Mouse (Mus musculus) hindlimb bud, embryonic 11.5 days (tissue): ENCODE measurements around the gene BC052040.

Source experiments
- DNase-seq: peaks from one replicate; pipeline ENCODE4 v3.0.0-alpha.2; 2012; ENCODE audit warnings: low read depth, low spot score; ENCODE audit errors: extremely low spot score

The BC052040 gene

DNA sequence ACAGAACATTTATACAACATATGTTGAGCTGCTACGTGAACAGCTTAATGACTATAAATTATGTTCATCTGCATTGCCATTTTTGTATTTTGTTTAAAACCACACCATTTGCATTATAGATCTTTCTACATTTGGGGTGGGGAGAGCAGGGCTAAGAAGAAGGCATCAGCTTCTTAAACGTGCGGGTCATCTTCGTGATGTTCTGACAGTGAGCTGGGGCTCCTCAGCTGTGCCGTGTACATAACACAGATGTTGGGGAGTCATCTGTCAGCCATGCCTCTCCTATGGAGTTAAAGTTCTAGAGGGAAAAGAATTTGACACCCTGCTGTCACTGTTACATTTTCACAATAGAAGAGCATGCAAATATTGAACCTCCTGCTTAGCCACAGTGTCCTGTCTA lies 19.2 kb downstream of the BC052040 start:
- DNase-seq = no peak

- DNase-seq = no peak
Observed at GRCm38 (mm10) chr2:115601280-115601679, 19.8 kb downstream of the BC052040 start.

DNA sequence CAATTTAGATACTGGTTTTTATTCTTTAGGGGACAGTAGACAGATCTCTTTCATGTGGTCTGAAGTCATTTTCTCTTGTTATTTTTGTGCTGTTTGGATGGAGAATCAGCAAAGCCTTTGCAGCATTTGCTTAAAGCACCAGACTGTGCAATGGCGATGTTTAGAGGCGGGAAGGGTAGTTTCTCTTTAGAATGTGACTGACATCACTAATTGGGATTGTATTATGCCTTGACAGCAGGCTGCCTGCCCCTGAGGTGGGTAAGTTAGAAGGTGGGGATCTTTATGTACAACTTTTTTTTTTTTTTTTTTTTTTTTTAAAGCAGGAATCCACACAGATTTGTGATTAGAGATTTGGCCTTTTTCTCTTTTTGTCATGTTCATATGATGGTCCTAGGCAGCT lies 20.6 kb downstream of the BC052040 start:
- DNase-seq = no peak

DNA sequence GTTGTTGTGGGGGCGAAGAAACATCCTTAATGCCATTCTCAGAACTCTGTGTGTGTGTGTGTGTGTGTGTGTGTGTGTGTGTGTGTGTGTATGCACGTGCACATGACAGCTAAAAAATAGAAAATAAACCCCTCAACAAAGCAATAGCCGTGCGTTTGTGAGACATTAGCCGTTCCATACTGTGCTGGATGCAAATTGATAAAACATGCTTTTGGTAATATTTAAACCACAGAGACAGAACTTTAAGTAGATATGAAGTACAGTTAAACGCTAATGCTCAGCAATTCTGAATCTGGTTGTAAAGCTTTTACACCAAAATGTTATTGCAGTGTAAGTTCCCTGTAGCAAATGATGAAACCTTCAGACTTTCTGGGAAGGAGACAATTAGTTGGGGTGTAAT lies 22.6 kb downstream of the BC052040 start:
- no peak for DNase-seq

DNA sequence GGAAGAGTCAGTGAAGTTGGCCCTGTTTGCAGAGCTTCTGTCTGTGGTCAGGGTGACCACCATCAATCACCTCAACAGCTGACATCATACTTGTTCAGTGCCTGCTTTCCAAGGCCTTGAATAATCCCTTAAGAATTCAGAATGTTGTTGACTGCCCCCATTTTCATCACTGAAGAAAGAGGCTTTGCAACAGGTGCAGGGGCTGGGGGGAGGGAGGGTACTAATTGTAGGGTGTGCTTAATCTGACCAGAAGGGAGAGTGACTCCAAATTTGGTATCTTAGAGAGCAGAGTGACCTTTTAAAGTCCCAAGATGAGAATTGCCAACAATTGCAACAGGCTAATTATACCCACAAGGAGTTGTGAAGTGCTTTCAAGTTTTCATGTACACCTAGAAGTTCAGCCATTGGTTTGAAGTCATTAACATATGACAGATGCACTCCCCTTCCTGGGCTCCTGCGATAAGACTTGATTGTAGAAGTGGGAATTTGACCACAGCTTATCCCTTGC lies 24.4 kb downstream of the BC052040 start:
- no peak for DNase-seq

- no peak for DNase-seq
Observed at GRCm38 (mm10) chr2:115609020-115609419, 27.5 kb downstream of the BC052040 start.

- no peak for DNase-seq
Observed at GRCm38 (mm10) chr2:115610092-115610491, 28.6 kb downstream of the BC052040 start.

DNA sequence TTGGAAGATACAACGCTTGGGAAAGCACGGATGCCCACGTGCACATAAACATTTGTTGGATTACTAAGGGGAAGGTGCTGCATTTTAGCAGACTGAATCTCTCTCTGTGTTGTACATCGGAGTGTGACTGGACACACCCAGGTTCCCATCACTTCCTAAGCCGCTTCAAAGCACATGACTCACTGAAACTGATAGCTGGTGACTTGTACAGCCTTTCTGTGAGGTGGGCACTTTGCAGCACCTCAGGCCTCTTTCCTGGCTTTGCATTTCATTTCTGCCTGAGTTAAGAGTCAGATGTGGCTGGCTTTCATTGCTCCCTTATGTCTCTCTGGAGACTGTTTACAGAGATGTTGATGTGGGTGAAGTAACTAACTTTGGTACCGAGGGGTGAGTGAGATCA lies 29.0 kb downstream of the BC052040 start:
- no peak for DNase-seq

DNA sequence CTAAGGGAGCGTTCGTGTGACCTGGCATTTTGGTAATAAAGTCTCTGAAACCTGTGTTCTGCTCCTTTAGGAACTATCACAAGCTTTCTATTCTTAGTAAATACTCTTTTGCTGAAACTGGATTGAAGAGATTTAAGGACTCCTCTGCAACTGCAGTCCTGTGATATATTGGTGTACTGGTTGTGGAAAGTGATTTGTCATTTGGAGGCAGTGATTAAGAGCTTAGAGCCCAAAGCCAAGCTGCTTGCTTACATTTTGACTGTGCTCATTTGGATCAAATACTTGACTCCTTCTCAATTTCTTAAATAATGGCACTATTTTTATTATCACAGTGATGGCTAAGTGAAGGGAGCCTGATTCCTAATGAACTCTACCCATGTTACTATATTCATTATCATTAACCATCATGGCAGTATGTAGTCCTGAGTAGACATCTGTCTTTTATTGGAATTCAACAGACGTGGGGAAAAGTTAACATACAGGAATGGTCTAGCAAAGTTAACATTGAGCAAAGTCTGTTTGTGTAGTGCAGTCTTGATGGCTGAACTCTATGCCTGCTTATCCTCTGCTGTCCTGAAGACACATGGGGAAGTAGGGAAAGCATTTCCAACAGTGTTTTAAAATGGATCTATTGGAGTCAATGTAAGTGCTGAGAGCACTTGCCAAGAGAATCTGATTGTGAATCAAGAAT lies 32.5 kb downstream of the BC052040 start:
- DNase-seq = no peak

DNA sequence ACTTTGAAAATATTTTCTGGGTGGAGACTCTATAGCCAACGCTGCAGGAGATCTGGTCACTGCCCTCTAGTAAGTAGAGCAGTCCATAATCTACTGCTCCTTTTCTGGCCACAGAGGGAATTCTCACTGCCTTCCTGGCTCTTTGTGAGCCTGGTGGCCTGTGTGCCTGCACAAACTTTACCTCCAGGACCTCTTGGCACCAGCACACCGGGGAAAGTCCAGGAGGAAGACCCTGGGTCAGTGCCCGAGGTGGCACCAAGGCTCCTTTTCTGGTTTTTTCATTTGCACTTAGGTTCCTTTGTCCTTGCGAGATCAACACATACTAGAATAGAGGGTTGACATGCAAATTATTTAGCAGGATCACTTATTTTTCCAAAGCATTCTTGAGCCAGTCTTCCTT lies 47.0 kb downstream of the BC052040 start:
- DNase-seq = no peak

- DNase-seq = no peak
Observed at GRCm38 (mm10) chr2:115631031-115631434, 49.5 kb downstream of the BC052040 start.

DNA sequence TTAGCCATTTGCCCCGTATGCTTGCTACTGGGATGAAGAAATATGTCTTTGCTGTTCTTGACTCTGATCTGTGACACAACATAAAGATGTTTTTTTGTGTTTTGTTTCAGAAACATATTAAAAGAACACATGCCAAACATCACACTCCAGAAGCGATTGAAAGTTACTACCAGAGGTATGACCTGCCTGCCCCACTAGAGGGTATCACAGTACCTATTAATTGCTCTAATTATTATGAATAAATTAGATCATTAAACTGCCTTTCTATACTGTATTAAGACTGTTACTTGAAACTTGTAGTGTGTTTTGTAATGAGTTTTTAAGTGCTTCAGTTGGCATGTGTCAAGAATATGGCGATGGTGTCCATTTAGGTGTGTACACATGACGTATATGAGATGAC lies 50.3 kb downstream of the BC052040 start:
- DNase-seq = no peak

GRCm38 (mm10) chr2:115650203-115650602 lies 68.7 kb downstream of the BC052040 start:
- DNase-seq = no peak

- DNase-seq = no peak
Observed at GRCm38 (mm10) chr2:115659712-115660111, 78.2 kb downstream of the BC052040 start.

DNA sequence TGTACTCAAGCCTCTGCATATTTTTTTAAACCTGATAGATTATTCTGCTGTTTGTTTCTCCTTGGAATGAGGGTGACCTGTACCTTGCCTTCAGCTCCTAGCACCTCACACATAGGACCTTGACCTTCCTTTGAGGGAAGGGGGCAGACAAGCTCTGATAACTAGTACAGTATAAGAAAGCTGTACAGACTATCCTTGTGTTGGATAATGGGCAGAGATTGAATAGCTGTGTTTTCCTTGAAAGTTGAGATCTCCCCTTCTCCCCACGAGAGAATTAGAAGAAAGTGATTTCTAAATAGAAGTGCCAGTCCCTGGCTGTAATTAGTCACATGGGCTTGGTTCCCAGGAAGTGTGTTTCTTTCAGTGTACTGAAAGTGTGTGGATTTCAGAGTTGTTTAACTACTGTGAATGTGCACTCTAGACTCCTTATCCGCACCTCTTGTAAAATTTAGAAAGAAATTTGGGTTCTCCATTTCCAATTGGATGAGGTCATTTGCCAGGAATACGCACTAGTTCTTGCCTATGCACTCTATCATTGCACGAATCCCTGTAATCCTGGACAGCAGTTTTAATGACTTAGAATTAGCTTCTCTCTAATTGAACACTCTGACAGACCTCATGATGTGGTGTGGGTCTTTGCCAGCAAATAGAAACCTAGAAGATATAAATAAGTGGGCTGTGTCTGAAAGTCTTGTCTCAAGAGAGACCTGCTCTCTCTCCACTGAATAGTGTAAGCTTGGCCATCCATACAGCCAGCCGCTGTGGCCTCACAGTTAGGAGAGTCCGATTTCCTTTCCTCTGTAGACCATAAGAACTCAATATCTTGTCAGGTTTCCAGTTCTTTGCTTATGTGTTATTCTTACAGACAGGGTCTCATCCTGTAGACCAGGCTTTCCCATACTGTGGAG lies 79.0 kb downstream of the BC052040 start:
- DNase-seq = no peak

GRCm38 (mm10) chr2:115667516-115667915 lies 86.0 kb downstream of the BC052040 start:
- no peak for DNase-seq

DNA sequence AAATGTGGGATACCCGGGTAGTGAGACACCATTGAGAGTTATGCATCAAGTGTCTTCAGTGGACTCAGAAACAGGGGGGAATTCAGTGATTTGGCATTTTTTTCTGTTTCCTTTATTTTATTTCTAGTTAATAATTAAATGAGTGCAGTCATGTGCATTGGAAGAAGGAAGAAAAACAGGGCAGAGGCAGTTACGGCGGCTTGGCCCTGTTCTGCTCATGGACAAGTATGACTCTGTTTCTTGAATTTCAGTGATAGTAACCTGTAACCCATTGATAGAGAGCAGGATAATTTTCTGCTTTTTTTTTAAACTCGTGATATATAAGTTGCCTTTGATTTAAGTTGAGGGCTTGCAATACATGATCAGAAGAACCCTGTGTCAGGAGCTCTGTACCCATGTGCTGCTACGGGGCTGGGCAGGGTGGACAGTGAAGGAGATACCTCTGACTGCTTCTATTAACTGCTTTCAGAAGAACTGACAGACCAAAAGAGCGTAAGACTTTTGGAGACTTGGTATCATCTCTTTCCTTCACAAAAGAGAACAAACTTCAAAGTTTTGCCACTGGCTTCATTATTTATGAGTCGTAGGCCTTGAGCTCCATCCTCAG lies 91.6 kb downstream of the BC052040 start:
- DNase-seq = no peak

- no peak for DNase-seq
Observed at GRCm38 (mm10) chr2:115678786-115679185, 97.3 kb downstream of the BC052040 start.

DNA sequence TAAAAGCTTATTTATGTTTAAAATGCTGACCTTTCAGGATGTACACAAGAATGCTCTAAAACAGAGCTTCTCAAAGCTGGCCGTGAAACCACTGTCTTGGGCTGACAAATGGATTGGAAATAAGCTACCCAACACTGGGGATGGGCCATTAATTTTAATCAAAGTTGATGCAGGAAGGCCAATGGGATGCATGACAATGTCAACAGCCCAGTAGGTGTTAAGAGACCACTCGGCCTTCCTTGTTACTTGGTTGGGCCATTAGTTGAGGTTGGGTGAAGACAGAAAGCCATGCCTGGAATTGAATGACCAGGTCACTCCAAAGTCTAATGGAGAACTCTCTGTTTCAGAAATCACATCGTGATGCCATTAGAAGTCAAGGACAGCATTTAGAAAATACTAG lies 103.7 kb downstream of the BC052040 start:
- DNase-seq = no peak

DNA sequence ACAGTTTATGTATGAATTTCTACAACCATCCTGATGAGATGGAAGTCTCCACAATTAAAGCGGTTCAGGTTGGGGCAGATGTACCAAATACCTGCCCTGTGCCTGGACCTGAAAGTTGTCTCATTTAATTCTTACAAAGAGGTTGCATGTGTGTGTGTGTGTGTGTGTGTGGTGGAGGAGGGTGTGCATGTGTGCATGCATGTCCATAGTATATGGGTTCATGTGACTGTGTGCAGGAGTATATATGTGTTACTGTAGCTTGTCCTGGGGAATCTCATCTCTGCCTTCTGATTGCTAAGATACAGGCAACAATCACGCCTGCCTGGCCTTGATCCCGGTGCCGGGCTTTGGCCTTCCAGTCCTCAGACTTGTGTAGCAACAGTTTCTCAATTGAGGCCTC lies 106.1 kb downstream of the BC052040 start:
- DNase-seq = no peak

DNA sequence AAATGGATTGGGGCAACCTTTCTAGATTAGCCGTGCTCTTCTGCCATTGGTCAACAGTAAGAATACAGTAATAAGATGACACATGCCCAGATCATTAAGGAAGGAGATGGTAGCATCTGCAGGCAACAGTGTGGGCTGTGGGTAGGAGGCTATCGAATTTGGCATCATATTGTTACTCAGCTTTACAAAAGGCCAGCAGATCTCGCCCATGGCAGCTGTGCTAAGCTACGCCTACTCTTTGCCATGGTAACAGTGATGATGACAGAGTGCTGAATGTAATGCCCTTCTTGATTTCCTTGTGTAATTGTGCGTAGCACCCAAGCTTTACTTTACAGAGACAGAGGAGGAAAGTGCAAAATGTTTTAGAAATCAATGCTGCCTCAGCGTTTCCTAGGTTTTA lies 106.8 kb downstream of the BC052040 start:
- no peak for DNase-seq

DNA sequence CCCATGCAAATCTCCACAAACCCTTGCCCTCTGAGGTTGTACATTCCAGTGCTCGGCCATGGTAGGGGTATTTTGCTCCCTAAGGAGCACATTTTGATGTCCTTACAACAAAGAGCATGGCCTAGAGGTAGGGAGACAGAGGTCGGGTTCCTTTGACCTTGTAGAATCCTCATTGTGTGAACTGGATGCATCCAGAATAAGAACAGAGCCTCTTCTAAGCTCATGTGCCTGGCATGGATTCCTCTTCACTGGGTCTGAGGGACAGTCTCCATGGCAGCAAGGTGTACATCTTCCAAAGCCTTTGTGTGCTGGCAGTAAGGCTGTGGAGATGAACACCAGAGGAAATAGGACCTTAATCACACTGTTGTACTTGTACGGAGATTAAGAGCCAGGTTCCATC lies 112.3 kb downstream of the BC052040 start:
- no peak for DNase-seq
